Mouse (Mus musculus): ENCODE measurements at regions not wholly inside any gene's neighbourhood (a gene's known extent, or its start where the extent isn't known, plus 50 kb on each side); places are given as distances from the start of the nearest gene placed in this dataset.

DNA sequence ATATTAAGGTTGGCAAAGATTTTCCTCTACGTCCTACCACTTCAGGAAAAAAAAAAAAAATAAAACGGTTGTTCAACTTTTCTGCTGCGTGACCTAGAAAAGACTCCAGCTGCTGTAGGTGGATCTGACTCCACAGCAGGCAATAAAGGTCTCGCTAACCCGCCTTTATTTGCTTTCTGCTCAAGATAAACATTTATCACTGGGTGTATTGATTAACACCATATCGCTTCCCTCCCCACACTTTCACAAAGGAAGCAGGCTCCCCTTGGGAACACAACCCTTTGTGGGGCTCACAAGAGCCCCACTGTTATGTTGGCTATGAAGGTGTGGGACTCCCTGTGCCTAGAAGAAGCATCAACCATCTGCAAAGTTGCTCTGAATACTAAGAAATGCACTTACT lies 85.1 kb downstream of the Foxa2 start:
- TF ChIP-seq GATA1 (IDR thresholded peaks at IDR 0.05; ENCODE audit: borderline replicate concordance, low read length) (no peak), FLI1 (IDR thresholded peaks at IDR 0.05; ENCODE audit: low read length) (no peak)
